Mouse (Mus musculus) CH12.LX (cell line): ENCODE results near the gene Smtn. TPM values are rescaled to one million over a fixed set of nuclear protein-coding genes. Genes with fewer than 3 reads are reported as not detected.
A peak's percentile ranks its signal among the peaks of the same experiment; 100 is the strongest.

ENCODE experiments used
- DNase-seq: peaks from one replicate; pipeline ENCODE4 v3.0.0-alpha.2; 2013; ENCODE audit errors: extremely low read depth
- H3K27ac ChIP-seq: 2 replicates; pipeline ENCODE4 v1.5.1; 2012; ENCODE audit warnings: low read depth, mild to moderate bottlenecking, control low read depth, moderate library complexity; ENCODE audit not compliant: insufficient read depth
- H3K27me3 ChIP-seq: replicated peaks from 2 replicates; pipeline ENCODE3; 2012; ENCODE audit warnings: inconsistent platforms
- H3K36me3 ChIP-seq, 2 experiments: replicated peaks in 1 of 2; 2 replicates each; pipeline versions ENCODE3 to v1.6.1; 2012; ENCODE audit warnings: inconsistent platforms in 1 of 2, low read length in 1 of 2, mild to moderate bottlenecking in 1 of 2, mixed read lengths in 1 of 2, moderate library complexity in 1 of 2; ENCODE audit not compliant: control insufficient read depth in 1 of 2, insufficient read depth in 1 of 2
- H3K4me1 ChIP-seq, 2 experiments: 2 replicates each; pipeline ENCODE4 v1.6.1; 2012; ENCODE audit warnings: inconsistent platforms in 1 of 2, moderate library complexity in 1 of 2; ENCODE audit not compliant: insufficient read depth in 2 of 2, control insufficient read depth in 1 of 2
- H3K4me2 ChIP-seq: 2 replicates; pipeline ENCODE4 v1.6.1; 2012; ENCODE audit warnings: low read depth, mild to moderate bottlenecking, control low read depth; ENCODE audit not compliant: poor library complexity, insufficient read depth, severe bottlenecking
- H3K4me3 ChIP-seq, 3 experiments: fragments of 150-350 bp in 1 of 3; sonication (generic) in 1 of 3; replicated peaks in 1 of 3; 2 replicates each; pipeline versions ENCODE3 to v1.5.1; 2011 to 2012; ENCODE audit warnings: low read depth in 2 of 3, low read length in 2 of 3, mild to moderate bottlenecking in 2 of 3, moderate library complexity in 2 of 3, control low read depth in 1 of 3, improper control_type of control experiment in 1 of 3, inconsistent platforms in 1 of 3, mixed read lengths in 1 of 3; ENCODE audit not compliant: poor library complexity in 1 of 3
- H3K79me2 ChIP-seq: replicated peaks from 2 replicates; pipeline ENCODE4 v1.6.1; 2012; ENCODE audit warnings: mild to moderate bottlenecking, moderate library complexity; ENCODE audit not compliant: control insufficient read depth, poor library complexity, insufficient read depth, severe bottlenecking; ENCODE audit errors: extremely low read depth
- H3K9ac ChIP-seq: 2 replicates; pipeline ENCODE4 v1.6.1; 2012; ENCODE audit warnings: low read depth, mild to moderate bottlenecking, control low read depth, moderate library complexity; ENCODE audit not compliant: insufficient read depth
- H3K9me3 ChIP-seq: replicated peaks from 2 replicates; pipeline ENCODE3; 2012; ENCODE audit warnings: low read length, inconsistent platforms, mixed read lengths
- BHLHE40 ChIP-seq: IDR thresholded peaks from 2 replicates; pipeline ENCODE4 v1.6.1; 2011; ENCODE audit warnings: mild to moderate bottlenecking, low read depth, low read length, improper control_type of control experiment
- CHD1 ChIP-seq: IDR thresholded peaks from 2 replicates; pipeline ENCODE4 v1.6.1; 2012; ENCODE audit warnings: low read depth, low read length, improper control_type of control experiment, inconsistent platforms
- CHD2 ChIP-seq: IDR thresholded peaks from 2 replicates; pipeline ENCODE4 v1.6.1; 2011; ENCODE audit warnings: low read length, improper control_type of control experiment
- CTCF ChIP-seq, 2 experiments: IDR thresholded peaks in 1 of 2; conservative IDR thresholded peaks in 1 of 2; 2 replicates each; pipeline ENCODE4 v1.5.1; 2011 to 2012; ENCODE audit warnings: low read depth in 2 of 2, low read length in 2 of 2, improper control_type of control experiment in 1 of 2, inconsistent platforms in 1 of 2, mild to moderate bottlenecking in 1 of 2, moderate library complexity in 1 of 2
- E2F4 ChIP-seq: IDR thresholded peaks from 2 replicates; pipeline ENCODE4 v1.6.1; 2011; ENCODE audit warnings: low read depth, low read length, improper control_type of control experiment; ENCODE audit not compliant: insufficient replicate concordance
- ELF1 ChIP-seq: IDR thresholded peaks from 2 replicates; pipeline ENCODE4 v1.6.1; 2014; ENCODE audit warnings: low read depth, mild to moderate bottlenecking, inconsistent platforms, low read length, improper control_type of control experiment
- EP300 ChIP-seq: IDR thresholded peaks from 2 replicates; pipeline ENCODE4 v1.6.1; 2011; ENCODE audit warnings: low read length, improper control_type of control experiment
- GABPA ChIP-seq: IDR thresholded peaks from 2 replicates; pipeline ENCODE4 v1.6.1; 2012; ENCODE audit warnings: low read depth, low read length, improper control_type of control experiment, inconsistent platforms; ENCODE audit not compliant: insufficient replicate concordance
- HCFC1 ChIP-seq: IDR thresholded peaks from 2 replicates; pipeline ENCODE4 v1.6.1; 2012; ENCODE audit warnings: low read depth, mild to moderate bottlenecking, inconsistent platforms, low read length, improper control_type of control experiment
- IRF4 ChIP-seq: IDR thresholded peaks from 2 replicates; pipeline ENCODE4 v1.6.1; 2014; ENCODE audit warnings: low read depth, mild to moderate bottlenecking, inconsistent platforms, low read length, improper control_type of control experiment
- JUN ChIP-seq: IDR thresholded peaks from 2 replicates; pipeline ENCODE4 v1.6.1; 2011; ENCODE audit warnings: low read depth, mild to moderate bottlenecking, low read length, improper control_type of control experiment, moderate library complexity; ENCODE audit not compliant: insufficient read depth
- JUND ChIP-seq: conservative IDR thresholded peaks from 2 replicates; pipeline ENCODE4 v1.6.1; 2011; ENCODE audit warnings: low read depth, low read length, improper control_type of control experiment
- KAT2A ChIP-seq: IDR thresholded peaks from 2 replicates; pipeline ENCODE4 v1.6.1; 2012; ENCODE audit warnings: low read length, improper control_type of control experiment, inconsistent platforms; ENCODE audit not compliant: insufficient replicate concordance
- MAFK ChIP-seq: IDR thresholded peaks from 2 replicates; pipeline ENCODE4 v1.6.1; 2011; ENCODE audit warnings: low read length, improper control_type of control experiment; ENCODE audit not compliant: insufficient replicate concordance
- MAX ChIP-seq: IDR thresholded peaks from 2 replicates; pipeline ENCODE4 v1.6.1; 2011; ENCODE audit warnings: low read length, improper control_type of control experiment
- MAZ ChIP-seq: IDR thresholded peaks from 2 replicates; pipeline ENCODE4 v1.6.1; 2012; ENCODE audit warnings: low read depth, mild to moderate bottlenecking, inconsistent platforms, low read length, improper control_type of control experiment, moderate library complexity
- MEF2A ChIP-seq: IDR thresholded peaks from 2 replicates; pipeline ENCODE4 v1.6.1; 2014; ENCODE audit warnings: low read depth, mild to moderate bottlenecking, inconsistent platforms, low read length, improper control_type of control experiment, borderline replicate concordance
- MYC ChIP-seq: IDR thresholded peaks from 2 replicates; pipeline ENCODE4 v1.6.1; 2011; ENCODE audit warnings: low read depth, mild to moderate bottlenecking, improper control_type of control experiment, low read length
- NRF1 ChIP-seq: IDR thresholded peaks from 2 replicates; pipeline ENCODE4 v1.6.1; 2014; ENCODE audit warnings: low read depth, mild to moderate bottlenecking, inconsistent platforms, low read length, improper control_type of control experiment, moderate library complexity
- POLR2A ChIP-seq: IDR thresholded peaks from 2 replicates; pipeline ENCODE4 v1.6.1; 2011; ENCODE audit warnings: low read depth, mild to moderate bottlenecking, improper control_type of control experiment, low read length
- POLR2AphosphoS2 ChIP-seq: IDR thresholded peaks from 2 replicates; pipeline ENCODE4 v1.6.1; 2011; ENCODE audit warnings: low read depth, low read length, improper control_type of control experiment
- RAD21 ChIP-seq: IDR thresholded peaks from 2 replicates; pipeline ENCODE4 v1.6.1; 2011; ENCODE audit warnings: low read depth, mild to moderate bottlenecking, low read length, improper control_type of control experiment, moderate library complexity
- SMC3 ChIP-seq: IDR thresholded peaks from 2 replicates; pipeline ENCODE4 v1.6.1; 2011; ENCODE audit warnings: low read depth, low read length, improper control_type of control experiment
- TBP ChIP-seq: conservative IDR thresholded peaks from 2 replicates; pipeline ENCODE4 v1.6.1; 2011; ENCODE audit warnings: low read depth, low read length, improper control_type of control experiment
- TCF12 ChIP-seq: IDR thresholded peaks from 2 replicates; pipeline ENCODE4 v1.6.1; 2014; ENCODE audit warnings: low read depth, mild to moderate bottlenecking, inconsistent platforms, low read length, improper control_type of control experiment
- USF1 ChIP-seq: IDR thresholded peaks from 2 replicates; pipeline ENCODE4 v1.6.1; 2014; ENCODE audit warnings: low read depth, mild to moderate bottlenecking, inconsistent platforms, low read length, improper control_type of control experiment
- USF2 ChIP-seq: conservative IDR thresholded peaks from 2 replicates; pipeline ENCODE4 v1.6.1; 2011; ENCODE audit warnings: low read depth, low read length, improper control_type of control experiment
- ZC3H11A ChIP-seq: IDR thresholded peaks from 2 replicates; pipeline ENCODE4 v1.6.1; 2012; ENCODE audit warnings: low read depth, mild to moderate bottlenecking, inconsistent platforms, low read length, improper control_type of control experiment
- ZKSCAN1 ChIP-seq: IDR thresholded peaks from 2 replicates; pipeline ENCODE4 v1.6.1; 2012; ENCODE audit warnings: low read depth, inconsistent platforms, low read length, improper control_type of control experiment, borderline replicate concordance
- ZMIZ1 ChIP-seq: IDR thresholded peaks from 2 replicates; pipeline ENCODE4 v1.6.1; 2012; ENCODE audit warnings: low read depth, mild to moderate bottlenecking, inconsistent platforms, low read length, improper control_type of control experiment
- ZNF384 ChIP-seq: IDR thresholded peaks from 2 replicates; pipeline ENCODE4 v1.6.1; 2012; ENCODE audit warnings: low read depth, low read length, improper control_type of control experiment, inconsistent platforms
- dilution Hi-C: fragments of 300-500 bp; cut with MboI; formaldehyde crosslinking; loops from 2 replicates; pipeline ENCODE4 v1.14.3; 2020; ENCODE audit warnings: low sequenced_read_pairs; ENCODE audit not compliant: extremely low pct_unique_long_range_greater_than_20kb, extremely low pct_ligation_motif_present
- in situ Hi-C: fragments of 300-500 bp; cut with MboI; formaldehyde crosslinking; loops from 3 replicates; pipeline ENCODE4 v1.14.3; 2019; ENCODE audit warnings: low sequenced_read_pairs, low pct_ligation_motif_present, low pct_unique_long_range_greater_than_20kb, mixed read lengths
- polyA plus RNA-seq: library from polyadenylated mRNA; unstranded; fragments of >175 nt; gene quantifications from 2 replicates; pipeline ENCODE4 v1.2.1, GENCODE M21; 2012; ENCODE audit warnings: low read depth; ENCODE audit not compliant: insufficient read length
- total RNA-seq, 2 experiments: library from RNA; depleted of rRNA; stranded (reverse); fragments of 300-350 nt in 1 of 2; fragments of >200 nt in 1 of 2; gene quantifications; 2 replicates each; pipeline ENCODE4 v1.2.3; 2012 to 2014

Gene Smtn
- total and polyA plus RNA-seq, 3 experiments, result 0.58 to 5.3 (median 3.1) TPM

GRCm38 (mm10) chr11:3539826-3540196 is 601 bp downstream of the Smtn start:
- Histone ChIP-seq H3K27ac (no peak overlapping the region), H3K79me2 (no peaks in the 10 kb centered on the region), H3K36me3 (no peaks in the 10 kb centered on the region), H3K4me3 (peak overlapping the region; percentile 49 to 56 (median 53)), H3K4me1 (peaks cover 5 to 51% of the 10 kb centered on the region in 2 experiments), H3K4me2 (peak overlapping the region; percentile 98), H3K9me3 (peaks cover 7% of the 10 kb centered on the region), H3K27me3 (no peaks in the 10 kb centered on the region), H3K9ac (no peak overlapping the region)
- no peak for DNase-seq
- dilution Hi-C loops, result no loop called here
- TF ChIP-seq ZKSCAN1 (no peak), CTCF (conservative IDR thresholded peaks at IDR 0.05 in 1 of 2, IDR thresholded peaks at IDR 0.05 in 1 of 2; ENCODE audit: low read depth in 2 of 2, low read length in 2 of 2) (peak in 1 of 2 experiments; percentile 32; a peak in 2 of 4 replicates)
- in situ Hi-C loops, result loop anchor here (10.0 to 25.0 kb wide), 2 partner anchors 125 to 372 kb away; partner anchors contain the start of gene Slc35e4

DNA sequence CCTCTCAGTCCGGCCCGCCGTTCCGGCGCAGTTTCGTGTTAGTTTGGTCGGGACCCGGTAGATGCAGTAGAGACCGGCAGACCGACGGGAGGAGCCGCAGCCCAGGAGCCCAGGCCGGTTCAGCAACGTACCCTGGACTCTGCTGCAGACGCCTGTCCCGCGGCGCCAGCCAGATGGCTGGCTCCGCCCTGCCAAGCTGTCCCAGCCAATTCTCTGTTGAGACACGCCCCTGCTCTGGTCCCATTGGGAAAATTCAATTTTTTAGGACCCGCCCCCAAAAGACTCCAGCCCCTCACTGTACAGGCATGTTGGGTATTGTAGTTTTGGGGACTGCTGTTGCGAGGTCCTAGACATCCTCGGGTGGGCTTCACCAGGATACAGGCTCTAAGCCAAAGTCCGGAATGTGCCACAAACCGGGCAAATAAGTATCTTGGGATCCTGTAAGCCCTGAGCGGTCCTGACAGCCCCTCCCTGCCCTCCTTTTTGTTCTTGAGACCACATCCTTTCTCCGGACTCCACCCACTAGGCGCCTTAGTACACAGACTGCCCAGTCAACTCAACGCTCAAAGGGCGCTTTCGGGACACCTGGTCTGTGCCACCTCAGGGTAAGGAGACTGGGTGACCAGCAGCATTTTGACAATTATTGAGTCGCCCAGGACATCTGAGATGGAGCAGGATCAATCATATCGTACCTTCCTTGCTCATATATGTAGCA is 1.1 kb downstream of the Smtn start:
- peak; percentile 96 for DNase-seq
- peaks cover 6 to 55% of the 10 kb centered on the region in 2 experiments for H3K4me1 ChIP-seq
- dilution Hi-C loops, result no loop called here
- H3K9me3 ChIP-seq, result peaks cover 2% of the 10 kb centered on the region
- no peak overlapping the region for H3K27ac ChIP-seq
- peak overlapping the region; percentile 98 for H3K4me2 ChIP-seq
- in situ Hi-C loops, result loop anchor here (25.0 kb wide), 1 partner anchor 373 kb away; the partner anchor contains the start of gene Slc35e4
- H3K27me3 ChIP-seq, result no peaks in the 10 kb centered on the region
- no peaks in the 10 kb centered on the region for H3K36me3 ChIP-seq
- H3K4me3 ChIP-seq, result peak overlapping the region; percentile 53 to 68 (median 56)
- no peaks in the 10 kb centered on the region for H3K79me2 ChIP-seq
- peak overlapping the region; percentile 75 for H3K9ac ChIP-seq
- TF ChIP-seq ZC3H11A, result no peak
- TF ChIP-seq GABPA, result peak; percentile 33; the same call in 1 of the 2 replicates
- peak; percentile 42; the same call in 1 of the 2 replicates for TF ChIP-seq NRF1
- TF ChIP-seq BHLHE40, result no peak
- TF ChIP-seq JUND, result no peak
- TF ChIP-seq RAD21, result no peak
- TF ChIP-seq MAZ, result peak; percentile 88
- peak; percentile 72 for TF ChIP-seq MEF2A
- TF ChIP-seq E2F4, result 0 out of 2 replicates have a peak, but pooled peaks have one; percentile 40
- TF ChIP-seq CHD2, result peak; percentile 66; the same call in 1 of the 2 replicates
- 0 out of 2 replicates have a peak, but pooled peaks have one; percentile 45 for TF ChIP-seq MAX
- peak; percentile 88 for TF ChIP-seq POLR2A
- no peak for TF ChIP-seq ZNF384
- no peak for TF ChIP-seq ZKSCAN1
- 0 out of 2 replicates have a peak, but pooled peaks have one; percentile 26 for TF ChIP-seq IRF4
- peak; percentile 57; the same call in 1 of the 2 replicates for TF ChIP-seq POLR2AphosphoS2
- peak; percentile 33; the same call in 1 of the 2 replicates for TF ChIP-seq MYC
- TF ChIP-seq SMC3, result no peak
- TF ChIP-seq ZMIZ1, result peak; percentile 94
- TF ChIP-seq CHD1, result no peak
- TF ChIP-seq EP300, result no peak; the same call in 1 of the 2 replicates
- TF ChIP-seq MAFK, result no peak
- TF ChIP-seq JUN, result no peak
- TF ChIP-seq TBP, result peak; percentile 76
- TF ChIP-seq TCF12, result peak; percentile 93
- peak; percentile 88; the same call in 1 of the 2 replicates for TF ChIP-seq KAT2A
- TF ChIP-seq HCFC1, result peak; percentile 99
- TF ChIP-seq USF2, result no peak
- no peak for TF ChIP-seq USF1
- peak; percentile 58 for TF ChIP-seq ELF1
